Mouse (Mus musculus): ENCODE results near the gene Kcnh8.

Kcnh8 gene

GRCm38 (mm10) chr17:52602093-52602780 is at the start of gene Kcnh8:
TSS of gene Kcnh8 (plus strand) at chr17:52602709.
- DNase-seq (ENCODE audit: low spot score in 2 of 2): peak; percentile 39 to 50

GRCm38 (mm10) chr17:52559961-52560720 is 42.4 kb upstream of the Kcnh8 start:
- peak; percentile 62 to 73 for DNase-seq (ENCODE audit: low spot score in 2 of 2)

DNA sequence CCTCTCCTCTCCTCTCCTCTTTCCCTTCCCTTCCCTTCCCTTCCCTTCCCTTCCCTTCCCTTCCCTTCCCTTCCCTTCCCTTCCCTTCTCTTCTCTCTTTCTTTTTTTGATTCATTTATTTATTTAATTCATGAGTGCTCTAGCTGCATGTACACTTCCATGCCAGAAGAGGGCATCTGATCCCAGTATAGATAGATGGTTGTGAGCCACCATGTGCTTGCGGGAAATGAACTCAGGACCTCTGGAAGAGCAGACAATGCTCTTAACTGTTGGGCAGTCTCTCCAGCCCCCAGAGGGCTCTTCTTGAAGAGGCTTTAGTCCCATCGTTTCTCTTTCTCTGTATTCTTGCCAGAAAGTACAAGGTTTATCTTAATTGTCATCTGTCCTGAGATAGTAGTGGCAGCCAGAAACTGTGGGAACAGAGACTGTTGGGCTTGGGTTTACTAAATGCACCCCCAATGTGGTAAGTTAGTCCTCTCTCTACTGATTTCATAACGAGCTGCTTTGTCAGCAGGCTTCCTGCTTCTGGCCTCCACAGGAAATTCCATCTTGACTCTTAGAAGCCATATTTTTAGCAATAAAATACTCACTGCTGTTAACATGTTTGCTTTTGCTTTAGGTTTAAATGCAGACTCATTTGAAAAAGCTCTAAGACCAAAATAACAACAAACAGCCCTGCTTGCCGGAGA is 36.9 kb upstream of the Kcnh8 start:
- no peak for DNase-seq (ENCODE audit: low spot score in 2 of 2)

GRCm38 (mm10) chr17:52569584-52570270 is 32.8 kb upstream of the Kcnh8 start:
- DNase-seq (ENCODE audit: low spot score in 2 of 2): peak; percentile 26 to 30

DNA sequence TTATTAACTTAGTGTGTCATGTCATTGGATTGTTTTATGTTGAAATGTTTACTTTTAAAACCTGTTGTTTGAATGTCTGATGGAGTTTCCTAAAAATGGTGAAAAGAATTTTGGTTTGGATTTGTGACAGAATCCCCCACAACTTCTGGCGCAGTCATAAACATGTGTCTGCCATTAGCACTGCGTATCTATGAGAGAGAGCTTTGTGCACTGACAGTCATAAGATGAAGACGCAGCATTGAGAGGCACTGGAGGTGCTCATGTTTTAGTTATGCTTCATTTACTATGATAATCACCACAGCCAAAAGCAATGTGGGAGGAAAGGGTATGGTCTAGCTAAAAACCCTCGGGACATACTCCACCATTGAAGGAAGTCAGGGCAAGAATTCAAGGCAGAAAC is 30.3 kb upstream of the Kcnh8 start:
- DNase-seq (ENCODE audit: low spot score in 2 of 2): no peak

GRCm38 (mm10) chr17:52591503-52592194 is 10.9 kb upstream of the Kcnh8 start:
- no peak for DNase-seq (ENCODE audit: low spot score in 2 of 2)

GRCm38 (mm10) chr17:52599141-52599540 is 3.4 kb upstream of the Kcnh8 start:
- DNase-seq (ENCODE audit: low spot score in 2 of 2): no peak

- peak; percentile 86 to 90 for DNase-seq (ENCODE audit: low spot score in 2 of 2)
Measured at GRCm38 (mm10) chr17:52600882-52601371, 1.6 kb upstream of the Kcnh8 start.

DNA sequence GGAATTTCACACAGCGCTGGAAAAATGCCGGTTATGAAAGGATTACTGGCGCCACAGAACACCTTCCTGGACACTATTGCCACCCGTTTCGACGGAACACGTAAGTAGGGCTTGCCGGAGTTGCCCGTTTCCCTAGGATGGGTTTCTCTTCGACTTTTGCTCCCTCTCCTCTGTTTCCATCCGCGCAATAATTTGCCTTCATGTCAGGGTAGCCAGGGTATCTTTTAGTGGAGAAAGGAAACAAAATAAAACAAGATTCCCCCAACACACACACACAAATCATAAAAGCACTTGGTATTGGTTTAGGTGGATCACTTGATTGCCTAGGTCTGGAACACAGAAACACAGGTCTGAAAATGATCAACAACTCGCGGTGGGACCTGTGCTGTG is 267 bp downstream of the Kcnh8 start:
- no peak for DNase-seq (ENCODE audit: low spot score in 2 of 2)

GRCm38 (mm10) chr17:52603411-52603810 is 902 bp downstream of the Kcnh8 start:
- DNase-seq (ENCODE audit: low spot score in 2 of 2): no peak

DNA sequence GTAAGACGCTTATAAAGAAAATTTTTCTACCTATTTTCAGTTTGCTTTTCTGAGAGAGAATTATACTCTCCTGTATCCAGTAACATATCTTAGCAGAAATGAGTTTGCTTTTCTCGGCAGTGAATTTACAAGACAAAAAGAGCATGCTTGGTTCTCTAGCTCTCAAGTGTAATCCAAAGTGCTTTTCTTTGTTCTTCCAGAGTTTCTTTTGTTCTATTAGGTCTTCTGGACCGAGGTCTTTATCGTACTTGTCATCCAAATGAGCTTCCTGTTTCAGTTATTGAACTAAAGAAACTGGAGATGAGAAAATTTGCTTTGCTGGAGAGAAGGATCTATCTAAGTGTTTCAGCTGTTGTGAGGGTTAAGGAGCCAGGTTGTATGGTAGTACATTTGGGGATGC is 8.9 kb downstream of the Kcnh8 start:
- no peak for DNase-seq (ENCODE audit: low spot score in 2 of 2)

GRCm38 (mm10) chr17:52649186-52649585 is 46.7 kb downstream of the Kcnh8 start:
- DNase-seq (ENCODE audit: low spot score in 2 of 2): peak in 1 of 2 experiments; percentile 17

GRCm38 (mm10) chr17:52691988-52692387 is 89.5 kb downstream of the Kcnh8 start:
- no peak for DNase-seq (ENCODE audit: low spot score in 2 of 2)

DNA sequence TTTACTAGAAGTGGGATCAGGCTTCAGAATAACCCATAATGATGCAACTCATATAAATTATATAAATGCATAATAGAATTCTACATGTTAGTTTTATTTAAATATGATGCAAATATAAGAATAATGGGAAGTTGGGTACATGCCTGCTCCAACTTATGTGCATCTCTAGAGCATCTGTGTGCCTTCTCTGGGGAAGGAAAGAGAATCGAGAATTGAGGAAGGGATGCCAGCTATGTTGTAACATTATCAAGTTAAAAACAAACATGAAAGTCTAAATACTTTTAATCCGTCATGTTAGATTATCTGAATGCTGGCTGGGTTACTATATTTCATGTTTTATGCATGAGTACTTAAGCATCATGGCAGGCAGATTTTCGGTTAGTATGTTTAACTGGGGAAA is 99.4 kb downstream of the Kcnh8 start:
- no peak for DNase-seq (ENCODE audit: low spot score in 2 of 2)

- no peak for DNase-seq (ENCODE audit: low spot score in 2 of 2)
Measured at GRCm38 (mm10) chr17:52712319-52712718, 109.8 kb downstream of the Kcnh8 start.

DNA sequence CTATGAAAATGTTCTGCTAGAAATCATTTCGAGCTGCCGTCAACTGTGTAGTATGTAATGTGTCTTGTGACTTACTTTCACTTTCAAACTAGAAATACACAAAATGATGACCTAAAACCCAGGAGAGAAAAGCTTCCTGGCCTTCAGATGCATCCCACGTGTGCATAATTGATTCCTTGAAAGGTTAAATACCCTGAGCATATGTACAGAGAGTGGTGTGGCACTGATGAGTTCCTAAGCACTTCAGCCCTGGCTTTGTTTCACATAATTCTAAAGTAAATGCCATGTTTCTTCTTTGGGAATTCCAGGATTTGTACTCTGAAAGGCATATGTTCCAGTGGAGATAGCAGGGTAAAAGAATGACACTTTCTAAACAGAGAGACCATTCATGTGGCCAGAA is 119.7 kb downstream of the Kcnh8 start:
- no peak for DNase-seq (ENCODE audit: low spot score in 2 of 2)

DNA sequence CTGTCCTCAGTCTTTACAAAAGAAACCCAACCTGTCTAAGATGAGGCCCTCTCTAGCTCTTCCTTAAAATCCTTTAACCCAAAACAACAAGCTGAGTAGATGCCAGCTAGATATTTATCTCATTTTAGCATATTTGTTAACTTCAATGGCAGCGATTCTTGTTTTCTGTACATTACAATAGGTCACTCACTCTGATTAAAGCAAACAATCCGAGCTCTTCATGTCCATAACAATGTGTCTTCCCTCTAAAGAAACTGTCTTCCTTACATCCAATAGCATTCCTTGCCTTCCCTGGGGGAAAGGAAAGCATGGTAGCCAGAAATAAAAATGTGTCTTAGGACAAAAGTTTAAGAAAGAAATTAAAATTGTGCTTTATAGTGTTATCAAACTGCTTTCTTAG is 126.3 kb downstream of the Kcnh8 start:
- DNase-seq (ENCODE audit: low spot score in 2 of 2): no peak

DNA sequence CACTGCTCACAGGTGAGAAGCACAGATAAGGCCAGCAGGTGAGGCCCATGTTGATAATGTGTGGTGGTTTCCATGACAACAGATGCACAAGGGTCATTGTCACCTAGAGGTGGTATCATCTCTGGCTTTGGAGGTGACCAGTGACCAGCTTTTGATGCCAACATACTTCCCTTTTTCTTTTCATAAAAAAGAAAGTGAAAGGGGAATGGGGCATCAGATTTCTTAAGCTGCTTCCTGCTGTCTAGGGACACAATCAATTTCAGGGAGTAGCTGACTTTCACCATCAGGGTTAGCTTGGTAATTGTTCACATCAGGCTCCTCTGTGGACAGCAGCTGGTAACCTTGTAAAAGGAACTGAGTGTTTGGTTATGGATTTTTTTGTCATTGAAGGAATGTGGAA is 135.9 kb downstream of the Kcnh8 start:
- DNase-seq (ENCODE audit: low spot score in 2 of 2): no peak

DNA sequence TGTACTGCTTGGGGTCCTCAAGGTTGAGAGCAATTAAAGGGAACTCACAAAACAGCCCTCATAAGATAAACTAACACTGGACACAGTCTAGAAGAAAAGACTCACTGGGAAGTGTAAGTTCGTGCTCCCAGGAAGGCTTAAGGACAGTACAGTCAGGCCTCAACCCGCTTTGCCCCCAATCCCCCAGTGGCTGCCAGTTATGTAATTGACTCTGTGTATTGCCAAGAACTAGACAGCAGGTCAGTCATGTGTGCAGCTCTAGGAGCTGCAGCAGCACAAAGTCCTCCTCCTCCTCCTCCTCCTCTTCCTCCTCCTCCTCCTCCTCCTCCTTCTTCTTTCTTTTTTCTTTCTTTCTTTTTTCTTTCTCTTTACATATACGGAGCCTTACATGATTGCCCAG is 185.6 kb downstream of the Kcnh8 start:
- no peak for DNase-seq (ENCODE audit: low spot score in 2 of 2)

DNA sequence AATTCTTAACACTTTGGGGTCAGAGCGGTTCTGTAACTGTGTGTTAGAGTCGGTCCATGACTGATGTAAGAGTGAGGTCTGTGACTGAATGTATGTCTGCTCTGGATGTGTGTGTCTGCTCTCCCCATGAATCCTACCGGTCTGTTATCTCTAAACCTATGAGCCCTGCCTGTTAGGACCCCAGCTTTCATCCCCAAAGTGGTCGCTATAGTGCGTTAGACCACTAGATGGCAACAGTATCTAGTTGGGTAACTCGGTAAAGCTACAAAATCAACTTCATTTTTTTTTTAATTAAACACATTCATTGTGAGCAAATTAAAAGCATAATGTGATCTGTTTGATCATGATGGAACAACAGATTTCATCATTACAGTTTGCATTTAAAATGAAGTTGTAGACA is 202.0 kb downstream of the Kcnh8 start:
- no peak for DNase-seq (ENCODE audit: low spot score in 2 of 2)

- peak; percentile 21 to 23 for DNase-seq (ENCODE audit: low spot score in 2 of 2)
Measured at GRCm38 (mm10) chr17:52810773-52811172, 208.3 kb downstream of the Kcnh8 start.
